Mouse (Mus musculus): ENCODE results near the gene Cald1.

DNA sequence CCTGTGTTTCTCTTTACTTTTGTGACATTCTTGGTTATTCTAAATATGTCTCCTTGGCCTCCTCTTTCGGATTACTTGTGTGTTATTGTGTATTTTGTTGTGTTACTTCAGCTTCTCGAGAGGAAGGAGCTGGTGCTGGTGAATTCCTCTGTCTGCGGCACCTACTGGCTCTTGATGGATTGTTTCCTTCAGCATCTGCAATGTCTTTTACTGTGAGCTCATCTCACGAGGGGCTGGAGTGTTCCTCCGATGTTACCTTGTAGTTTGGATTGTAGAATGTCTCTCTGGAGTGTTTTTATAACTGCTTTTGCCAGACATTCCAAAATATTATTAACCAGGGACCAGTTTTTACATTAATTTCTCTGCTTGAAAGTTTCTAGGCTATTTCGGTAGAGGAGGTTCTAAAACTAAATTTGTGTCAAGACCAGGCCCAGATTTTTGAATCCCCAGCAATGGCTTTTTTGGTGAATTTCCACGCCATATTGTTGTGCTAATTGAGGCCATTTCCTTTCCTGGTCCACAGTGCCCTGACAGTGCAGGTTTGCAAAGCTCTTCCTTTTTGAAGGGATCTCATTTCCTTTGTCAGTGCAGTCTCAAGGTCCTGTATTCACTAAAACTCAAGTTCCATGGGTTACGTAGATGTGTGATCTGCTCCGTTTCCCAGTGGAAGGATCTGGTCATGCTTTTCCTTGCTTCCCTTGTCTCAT, 43.9 kb upstream of the Cald1 start:
- TF ChIP-seq POLR2A (IDR thresholded peaks at IDR 0.05; ENCODE audit: borderline replicate concordance, extremely low read depth, low read depth, low read length) (no peak), CTCF (IDR thresholded peaks at IDR 0.05; ENCODE audit: insufficient read depth, low read length) (no peak)

Data from lung, adult 2 months (tissue).